Mouse (Mus musculus) T-helper 17 cell (primary cell): Measurements from ENCODE around the gene Mat2a.

Source experiments
- in situ Hi-C, 2 experiments: fragments of 300-600 bp; cut with MboI, MseI; formaldehyde crosslinking; loops; 1 replicate in 1 of 2; 2 replicates in 1 of 2; pipeline ENCODE4 v1.15.1; 2025; ENCODE audit warnings: high pct_unique_total_duplicates in 2 of 2

Mat2a gene

GRCm38 (mm10) chr6:72383142-72383820, 56.1 kb downstream of the Mat2a start:
- in situ Hi-C loops, result no loop called here
